Mouse (Mus musculus) embryo, embryonic 10.5 days (tissue): ENCODE measurements around the gene Tbc1d2b.
A peak's percentile ranks its signal among the peaks of the same experiment; 100 is the strongest.

ENCODE experiments used
- DNase-seq: peaks from one replicate; pipeline ENCODE4 v3.0.0-alpha.2; 2015; ENCODE audit warnings: low spot score

Tbc1d2b gene

GRCm38 (mm10) chr9:90204396-90204915 lies 66.1 kb downstream of the Tbc1d2b start:
- DNase-seq: peak; percentile 10

DNA sequence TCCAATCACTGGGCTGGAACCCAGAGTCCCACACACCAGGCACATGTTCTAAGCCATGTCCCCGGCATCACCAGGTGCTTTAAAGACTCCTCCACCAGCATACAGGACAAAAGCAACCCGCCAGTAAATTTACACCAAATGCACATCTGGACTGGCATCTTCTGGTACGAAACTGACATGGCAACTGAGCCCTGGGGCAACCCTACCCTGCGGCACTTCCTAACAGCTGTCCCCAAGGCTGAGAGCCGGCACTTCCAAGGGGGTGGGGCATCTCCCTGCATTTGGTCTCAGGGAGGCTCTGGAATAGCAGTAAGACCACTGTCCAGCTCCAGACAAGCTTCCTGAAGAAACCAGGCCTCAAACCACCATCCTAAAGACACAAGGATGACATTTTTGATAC lies 67.4 kb downstream of the Tbc1d2b start:
- DNase-seq: no peak

DNA sequence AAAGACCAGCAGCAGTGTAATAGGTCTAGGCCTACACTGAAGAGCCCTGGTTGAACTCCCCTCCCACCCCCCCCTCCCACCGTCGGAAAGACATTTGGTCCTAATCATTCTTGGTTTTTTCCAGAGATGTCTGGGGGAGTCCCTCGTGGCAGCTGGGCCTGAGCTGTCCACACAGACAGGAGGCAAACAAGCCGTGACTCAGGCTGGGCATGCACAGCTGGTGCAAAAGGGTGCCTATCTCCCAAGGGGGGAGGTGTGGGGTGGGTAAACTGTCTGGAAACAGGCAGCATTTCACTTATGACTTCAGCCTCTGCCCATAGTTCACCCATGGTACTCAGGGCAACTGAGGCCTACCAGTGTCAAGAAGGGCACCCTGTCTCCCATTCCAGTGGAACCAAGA lies 69.1 kb downstream of the Tbc1d2b start:
- no peak for DNase-seq

DNA sequence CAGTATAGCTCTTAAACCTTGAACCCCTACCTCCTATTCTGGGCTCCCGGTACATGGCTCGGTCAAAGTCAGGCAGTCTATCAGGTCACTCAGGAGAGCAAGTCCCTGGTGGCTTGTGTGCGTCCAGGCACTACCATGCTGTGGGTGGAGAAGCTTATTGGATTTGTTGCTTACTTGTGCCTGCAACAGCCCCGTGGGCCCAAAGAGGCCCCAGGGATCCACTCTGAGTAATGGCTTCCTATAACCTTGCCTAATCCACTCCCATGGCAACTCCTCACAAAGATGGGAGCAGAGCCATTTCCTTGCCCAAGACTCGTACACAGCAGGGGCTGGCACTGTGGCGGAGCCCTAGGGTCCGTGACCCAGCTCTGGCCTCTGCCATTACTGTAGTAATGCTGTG lies 69.5 kb downstream of the Tbc1d2b start:
- DNase-seq: no peak

DNA sequence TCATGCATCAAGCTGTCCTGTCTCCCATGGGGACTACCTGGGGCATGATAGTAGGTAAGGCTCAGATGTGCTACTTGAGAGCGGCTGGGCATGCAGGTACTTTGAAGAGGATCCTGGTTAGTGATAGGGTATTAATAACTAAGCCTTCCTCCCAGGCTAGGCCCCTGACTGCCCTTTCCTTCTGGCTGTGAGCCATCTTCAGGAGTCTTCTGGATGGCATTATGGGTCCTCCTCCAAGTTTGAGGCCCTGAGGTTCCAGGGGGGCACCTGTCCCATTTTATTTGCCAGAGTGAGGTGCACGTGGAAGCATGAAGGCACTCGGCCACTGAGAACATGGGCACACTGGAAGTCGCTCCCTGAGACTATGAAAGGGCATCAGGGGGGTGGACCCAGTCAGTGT lies 70.1 kb downstream of the Tbc1d2b start:
- no peak for DNase-seq

DNA sequence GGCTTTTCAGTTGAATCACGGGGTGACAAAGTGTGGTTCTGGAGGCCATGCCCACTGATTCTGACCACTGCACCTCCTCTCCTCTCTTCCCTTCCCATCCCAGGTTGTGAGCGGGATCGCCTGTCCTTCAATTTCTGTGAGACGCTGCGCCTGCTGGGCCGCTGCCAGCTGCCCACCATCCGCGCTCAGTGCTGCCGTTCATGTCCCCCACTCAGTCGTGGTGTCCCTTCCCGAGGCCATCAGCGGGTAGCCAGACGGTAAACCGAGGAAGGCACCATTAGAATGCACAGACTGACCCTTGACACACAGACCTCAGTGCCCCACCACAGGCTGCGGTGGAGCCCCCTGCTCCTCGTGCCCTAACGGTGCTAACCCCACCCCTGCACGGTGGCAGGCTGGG lies 71.0 kb downstream of the Tbc1d2b start:
- DNase-seq: no peak

DNA sequence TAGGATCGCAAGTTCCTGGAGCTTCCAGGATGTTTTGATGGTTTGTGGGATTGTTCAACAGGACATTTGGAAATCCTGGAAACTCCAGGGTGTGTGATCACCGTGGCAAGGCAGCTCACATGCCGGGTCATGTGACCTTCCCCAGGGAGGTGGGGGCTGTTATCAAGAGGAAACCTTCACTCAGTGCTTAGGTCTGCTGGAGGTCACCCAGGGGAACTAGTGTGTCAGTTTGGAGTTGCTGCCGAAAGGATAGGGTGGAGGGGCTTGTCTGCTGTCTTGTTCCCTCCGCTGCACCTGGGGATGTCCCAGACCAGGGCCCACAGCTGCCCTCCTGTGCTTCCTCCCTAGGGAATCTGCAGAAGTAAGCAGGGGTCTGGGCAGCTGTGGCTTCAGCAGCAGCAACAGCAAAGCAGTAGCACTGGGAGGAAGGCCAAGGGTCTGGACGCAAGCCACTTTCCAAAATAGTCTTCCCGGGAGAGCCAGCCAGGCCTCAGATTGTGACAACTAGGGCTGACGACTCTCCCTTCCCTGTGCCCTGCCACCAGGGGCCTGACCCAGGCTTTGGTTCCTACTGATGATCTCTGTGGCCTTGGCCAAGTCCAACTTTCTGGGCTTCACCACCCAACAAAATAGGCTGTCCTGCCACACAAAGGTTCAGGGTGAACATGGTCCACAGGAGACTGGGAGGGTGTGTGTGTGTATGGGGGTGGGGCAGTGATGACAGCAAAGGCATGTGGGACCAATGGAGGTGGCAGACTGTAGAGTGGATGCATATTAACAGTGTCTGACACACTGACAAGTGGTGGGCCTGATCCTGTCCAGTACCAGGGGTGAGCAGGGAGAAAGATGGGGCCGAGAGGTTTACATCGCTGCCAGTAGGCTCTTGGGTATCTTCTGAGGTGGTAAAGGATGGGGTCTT lies 71.8 kb downstream of the Tbc1d2b start:
- DNase-seq: no peak

DNA sequence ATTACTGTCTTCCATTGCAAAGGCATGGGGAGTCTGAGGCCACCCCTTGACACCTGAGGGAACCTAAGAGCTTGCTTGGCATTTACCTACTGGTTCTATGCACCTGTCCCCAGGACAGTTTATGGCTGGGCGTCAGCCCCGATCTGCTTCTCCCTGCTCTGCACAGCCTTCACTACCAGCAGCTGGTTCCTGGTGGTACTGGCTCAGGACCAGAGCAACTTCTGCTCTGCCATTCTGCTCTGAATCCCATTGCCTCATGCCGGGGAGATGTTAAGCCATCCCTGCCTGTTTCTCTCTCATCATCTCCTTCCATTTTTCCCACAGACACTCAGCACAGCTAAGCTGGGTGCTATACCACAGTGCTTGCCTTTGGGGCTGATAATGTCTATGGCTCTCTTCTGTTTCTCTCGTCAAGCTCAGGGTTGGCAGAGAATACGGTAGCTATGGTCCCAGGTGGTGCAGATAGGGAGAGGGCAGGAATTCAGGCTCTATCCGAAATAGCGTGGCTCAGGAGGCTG lies 72.7 kb downstream of the Tbc1d2b start:
- DNase-seq: no peak

- DNase-seq: no peak
Measured at GRCm38 (mm10) chr9:90197116-90197665, 73.4 kb downstream of the Tbc1d2b start.

- DNase-seq: no peak
Measured at GRCm38 (mm10) chr9:90196262-90196661, 74.3 kb downstream of the Tbc1d2b start.

- DNase-seq: no peak
Measured at GRCm38 (mm10) chr9:90195000-90195399, 75.6 kb downstream of the Tbc1d2b start.

GRCm38 (mm10) chr9:90189391-90189790 lies 81.2 kb downstream of the Tbc1d2b start:
- DNase-seq: no peak

DNA sequence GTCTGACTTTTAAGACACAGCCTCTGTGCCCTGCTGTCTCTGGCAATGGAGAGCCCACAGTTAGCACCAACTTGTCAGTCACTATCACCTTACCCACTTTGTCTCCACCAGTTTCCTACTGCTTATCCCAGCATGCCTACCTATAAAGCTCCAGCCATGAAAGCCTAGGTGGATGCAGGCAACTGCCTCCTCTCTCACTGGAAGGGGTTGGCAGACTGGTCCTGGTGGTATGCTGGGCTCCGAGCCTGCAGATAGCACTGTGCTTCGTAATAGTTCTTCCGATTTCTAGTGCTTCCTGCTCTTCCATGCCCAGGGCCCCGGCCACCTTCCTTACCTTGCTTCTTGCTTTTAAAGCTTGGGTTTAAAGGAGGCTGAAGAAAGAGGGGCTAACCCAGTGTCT lies 81.7 kb downstream of the Tbc1d2b start:
- DNase-seq: no peak

- no peak for DNase-seq
Measured at GRCm38 (mm10) chr9:90185356-90185910, 85.2 kb downstream of the Tbc1d2b start.

DNA sequence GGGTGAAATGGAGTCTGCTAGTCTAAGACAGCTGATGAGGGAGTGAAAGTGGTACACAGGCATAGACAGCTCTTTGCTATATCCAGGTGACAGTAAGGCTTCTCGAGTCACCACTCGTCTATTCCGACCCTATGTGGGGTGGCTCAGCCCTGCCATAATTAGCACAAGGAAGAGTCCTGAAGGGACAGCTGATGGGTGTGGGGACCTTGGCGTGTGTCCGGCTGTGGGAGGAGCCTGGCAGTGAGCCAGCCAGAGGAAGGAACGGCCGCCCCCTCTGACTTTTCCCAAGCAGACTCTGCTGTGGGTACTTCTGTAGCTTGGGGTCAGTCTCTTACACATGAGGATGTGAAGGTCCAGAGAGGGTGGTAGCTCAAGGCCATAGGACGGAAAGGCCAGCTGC lies 86.5 kb downstream of the Tbc1d2b start:
- no peak for DNase-seq

DNA sequence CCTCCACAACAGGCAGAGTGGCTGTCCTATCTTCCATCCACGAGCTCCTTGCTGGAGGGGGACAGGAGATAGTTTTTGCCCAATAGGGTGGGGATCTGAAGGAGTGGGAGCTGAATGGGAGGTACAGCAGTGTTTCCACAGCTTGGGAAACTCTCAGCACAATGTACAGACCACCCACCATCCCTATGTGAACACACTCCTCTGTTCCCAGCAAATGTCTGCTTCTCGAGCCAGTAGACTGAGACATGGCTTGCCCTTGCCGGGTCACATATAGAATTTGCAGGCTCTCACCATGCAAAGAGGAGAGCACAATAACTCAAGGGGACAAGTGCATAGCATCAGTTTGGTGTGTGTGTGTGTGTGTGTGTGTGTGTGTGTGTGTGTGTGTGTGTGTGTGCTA lies 87.1 kb downstream of the Tbc1d2b start:
- no peak for DNase-seq

DNA sequence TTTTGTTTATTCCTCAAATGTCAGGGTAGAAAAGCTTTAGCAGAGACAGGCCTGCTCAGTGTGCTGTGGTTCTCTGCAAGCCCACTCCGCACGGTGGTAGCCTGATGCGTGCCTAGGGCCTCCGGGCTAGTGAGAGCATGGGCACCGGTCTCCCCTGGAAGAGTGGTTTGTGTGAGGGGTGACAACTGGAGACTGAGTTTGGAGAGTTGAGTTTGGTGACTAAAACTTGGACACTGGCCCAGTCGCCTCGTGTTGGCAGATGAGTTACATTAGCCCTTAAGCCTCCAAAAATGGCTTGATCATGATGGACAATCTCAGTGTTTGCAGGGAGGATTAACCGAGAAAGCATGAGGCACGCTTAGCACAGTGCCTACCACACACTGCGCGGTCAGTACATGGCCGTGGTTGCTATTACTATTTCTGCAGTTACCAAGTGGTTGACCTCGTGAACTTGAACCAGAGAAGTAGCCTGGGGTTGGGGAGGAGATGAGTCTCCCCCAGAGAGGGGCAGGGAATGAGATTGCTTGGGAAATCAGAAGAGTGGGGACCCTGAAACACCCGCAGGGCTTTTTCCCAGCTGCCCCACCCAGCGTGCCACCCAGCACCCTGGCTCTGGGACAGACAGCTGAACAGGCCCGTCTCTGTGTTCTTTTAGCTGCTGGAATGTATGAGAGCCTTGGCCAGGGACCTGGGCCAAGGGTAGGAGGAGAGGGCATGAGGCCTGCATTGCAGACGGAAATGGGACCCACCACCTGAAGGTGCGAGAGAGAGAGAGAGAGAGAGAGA lies 87.8 kb downstream of the Tbc1d2b start:
- no peak for DNase-seq

GRCm38 (mm10) chr9:90181656-90182388 lies 88.8 kb downstream of the Tbc1d2b start:
- DNase-seq: no peak

DNA sequence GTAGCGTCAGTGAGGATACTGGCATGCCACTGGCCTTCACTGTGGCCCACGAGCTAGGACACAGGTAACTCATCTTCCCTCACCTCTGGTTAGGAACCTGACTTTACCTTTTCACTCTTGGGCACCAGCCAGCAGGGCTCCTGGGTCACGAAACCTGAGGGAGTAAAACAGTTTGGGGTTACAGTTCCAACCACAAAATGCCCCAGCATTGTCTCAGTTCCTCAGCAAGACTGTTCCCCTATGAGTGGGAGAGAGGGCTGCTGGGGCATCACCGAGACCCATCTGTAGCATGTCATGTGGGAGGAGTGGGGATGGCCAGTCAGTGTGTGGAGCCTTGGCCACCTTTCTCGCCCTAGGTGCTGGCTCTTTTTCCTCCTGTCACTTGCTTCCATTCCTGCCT lies 91.2 kb downstream of the Tbc1d2b start:
- no peak for DNase-seq

GRCm38 (mm10) chr9:90173330-90173729 lies 97.3 kb downstream of the Tbc1d2b start:
- no peak for DNase-seq

DNA sequence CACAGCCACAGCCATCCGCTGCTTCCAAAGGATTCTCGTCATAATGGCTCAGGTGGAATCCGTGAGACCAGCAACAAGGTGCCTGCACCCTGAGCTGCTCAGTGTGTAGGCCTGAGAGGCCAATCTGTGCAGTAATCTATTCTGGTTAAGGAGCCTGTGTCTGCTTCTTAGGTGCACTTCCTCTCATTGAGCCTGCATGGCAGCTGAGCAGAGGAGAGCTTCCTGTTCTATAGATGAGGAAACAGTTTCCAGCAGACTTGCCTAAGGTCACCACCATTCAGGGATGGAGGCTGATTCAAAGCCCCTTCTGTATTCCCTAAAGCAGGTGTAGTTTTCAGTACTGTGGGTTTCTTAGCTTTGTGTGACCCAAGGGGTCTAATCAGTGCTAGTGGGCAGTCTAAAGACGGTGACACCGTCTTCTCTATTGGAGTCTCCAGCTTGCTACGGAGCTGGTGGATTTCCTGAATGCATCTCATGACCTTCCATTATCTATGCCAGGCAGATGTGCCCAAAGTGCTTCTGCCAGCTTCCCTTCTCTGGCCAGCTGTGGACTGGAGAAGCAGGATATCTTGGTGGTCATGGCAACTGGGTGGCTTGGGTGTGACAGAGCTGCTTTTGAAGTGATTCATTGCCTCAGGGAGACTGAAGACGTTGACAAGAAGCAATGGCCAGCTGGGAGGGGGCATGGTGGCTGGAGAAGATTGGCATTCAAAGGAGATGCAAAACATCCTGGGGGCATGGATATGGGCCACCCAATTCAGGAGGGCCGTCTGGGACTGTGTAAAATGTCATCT lies 97.9 kb downstream of the Tbc1d2b start:
- DNase-seq: no peak
